Mouse (Mus musculus) megakaryocyte, embryonic 14.5 days (primary cell): Measurements from ENCODE around the gene Npvf. TPM values are rescaled to one million over a fixed set of nuclear protein-coding genes. Genes with fewer than 3 reads are reported as not detected.

Experiments
- H3K27me3 ChIP-seq: replicated peaks from 2 replicates; pipeline ENCODE3; 2012; ENCODE audit warnings: inconsistent platforms
- H3K36me3 ChIP-seq: replicated peaks from 2 replicates; pipeline ENCODE3; 2012; ENCODE audit warnings: low read length, inconsistent platforms, mixed read lengths
- H3K4me1 ChIP-seq: 2 replicates; pipeline ENCODE4 v1.6.1; 2012; ENCODE audit warnings: inconsistent platforms
- H3K4me3 ChIP-seq: replicated peaks from 2 replicates; pipeline ENCODE3; 2012; ENCODE audit warnings: moderate library complexity, mild to moderate bottlenecking, inconsistent platforms
- H3K9me3 ChIP-seq: 2 replicates; pipeline ENCODE4 v1.6.1; 2012; ENCODE audit warnings: inconsistent platforms
- FLI1 ChIP-seq: IDR thresholded peaks from 2 replicates; pipeline ENCODE4 v1.6.1; 2012; ENCODE audit warnings: low read length, inconsistent platforms, mixed read lengths
- GATA1 ChIP-seq: IDR thresholded peaks from 3 replicates; pipeline ENCODE4 v1.6.1; 2012; ENCODE audit warnings: mixed read lengths, low read length, inconsistent platforms, borderline replicate concordance
- polyA plus RNA-seq: library from polyadenylated mRNA; stranded (reverse); fragments of >175 nt; gene quantifications from 2 replicates; pipeline ENCODE4 v1.2.3, GENCODE M21; 2012; ENCODE audit warnings: low replicate concordance; ENCODE audit not compliant: insufficient read depth

The Npvf gene
- polyA plus RNA-seq, 1 experiment: not detected

GRCm38 (mm10) chr6:50665020-50665419, 10.8 kb upstream of the Npvf start:
- Histone ChIP-seq H3K9me3 (no peaks in the 10 kb centered on the region), H3K27me3 (peaks cover 8% of the 10 kb centered on the region), H3K4me3 (no peak overlapping the region), H3K4me1 (no peaks in the 10 kb centered on the region), H3K36me3 (no peaks in the 10 kb centered on the region)
- no peak for TF ChIP-seq FLI1
- TF ChIP-seq GATA1: no peak

DNA sequence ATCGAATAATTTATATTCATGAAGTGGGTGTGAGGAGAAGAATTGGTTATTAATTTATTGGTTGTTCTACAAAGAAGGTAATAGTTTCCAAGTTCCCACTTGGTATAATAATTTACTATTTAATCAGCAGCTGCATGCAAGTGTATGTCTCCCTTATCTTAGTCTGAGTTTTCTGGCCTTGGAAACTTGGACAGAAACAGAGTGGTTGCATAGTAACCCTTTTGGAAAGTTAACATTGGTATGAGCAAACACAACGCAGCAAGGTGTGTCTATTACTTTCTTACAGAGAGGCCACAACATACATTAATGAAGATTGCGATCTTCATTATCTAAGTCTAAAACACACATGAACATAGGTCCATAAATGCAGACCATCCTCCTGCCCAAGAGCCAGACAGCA, 10.0 kb upstream of the Npvf start:
- H3K27me3 ChIP-seq: peaks cover 6% of the 10 kb centered on the region
- no peaks in the 10 kb centered on the region for H3K36me3 ChIP-seq
- TF ChIP-seq FLI1 (no peak), GATA1 (no peak)
- no peaks in the 10 kb centered on the region for H3K9me3 ChIP-seq
- H3K4me1 ChIP-seq: no peaks in the 10 kb centered on the region
- no peak overlapping the region for H3K4me3 ChIP-seq

- no peaks in the 10 kb centered on the region for H3K36me3 ChIP-seq
- no peaks in the 10 kb centered on the region for H3K4me1 ChIP-seq
- peaks cover 6% of the 10 kb centered on the region for H3K27me3 ChIP-seq
- H3K9me3 ChIP-seq: no peaks in the 10 kb centered on the region
- no peak for TF ChIP-seq GATA1
- TF ChIP-seq FLI1: no peak
- no peak overlapping the region for H3K4me3 ChIP-seq
Measured at GRCm38 (mm10) chr6:50662925-50663583, 8.8 kb upstream of the Npvf start.

GRCm38 (mm10) chr6:50661729-50662128, 7.5 kb upstream of the Npvf start:
- Histone ChIP-seq H3K36me3 (no peaks in the 10 kb centered on the region), H3K9me3 (no peaks in the 10 kb centered on the region), H3K4me3 (no peak overlapping the region), H3K27me3 (peaks cover 6% of the 10 kb centered on the region), H3K4me1 (no peaks in the 10 kb centered on the region)
- TF ChIP-seq GATA1 (no peak), FLI1 (no peak)

GRCm38 (mm10) chr6:50658466-50658865, 4.2 kb upstream of the Npvf start:
- TF ChIP-seq FLI1 (no peak), GATA1 (no peak)
- Histone ChIP-seq H3K9me3 (no peaks in the 10 kb centered on the region), H3K27me3 (peaks cover 5% of the 10 kb centered on the region)

DNA sequence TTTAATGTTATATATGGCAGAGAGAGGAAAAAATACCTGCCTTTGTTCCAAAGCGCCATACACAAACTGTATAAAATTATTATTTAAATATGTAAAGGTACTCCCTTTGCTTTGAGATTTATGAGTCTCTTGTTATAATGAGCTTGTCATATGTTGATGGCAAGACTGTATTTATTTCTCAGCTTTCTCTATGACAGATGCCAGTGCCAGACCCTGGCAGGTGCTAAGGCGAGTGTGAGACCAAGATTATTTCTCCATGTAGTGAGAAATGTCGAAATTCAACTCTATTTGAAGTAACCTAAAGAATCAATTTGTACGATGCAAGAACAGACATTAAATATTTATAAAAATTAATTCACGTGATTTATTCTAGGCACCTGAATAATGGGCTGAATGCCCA, 3.8 kb upstream of the Npvf start:
- H3K27me3 ChIP-seq: peaks cover 3% of the 10 kb centered on the region
- H3K9me3 ChIP-seq: no peaks in the 10 kb centered on the region
- H3K4me3 ChIP-seq: no peak overlapping the region
- H3K4me1 ChIP-seq: no peaks in the 10 kb centered on the region
- no peaks in the 10 kb centered on the region for H3K36me3 ChIP-seq
- no peak for TF ChIP-seq FLI1
- no peak for TF ChIP-seq GATA1

More at GRCm38 (mm10) chr6:50658466-50658865, 4.2 kb upstream of the Npvf start:
- no peaks in the 10 kb centered on the region for H3K36me3 ChIP-seq
- no peaks in the 10 kb centered on the region for H3K4me1 ChIP-seq
- H3K4me3 ChIP-seq: no peak overlapping the region

- H3K27me3 ChIP-seq: no peaks in the 10 kb centered on the region
- no peak for TF ChIP-seq GATA1
- no peak for TF ChIP-seq FLI1
- H3K9me3 ChIP-seq: no peaks in the 10 kb centered on the region
- H3K36me3 ChIP-seq: no peaks in the 10 kb centered on the region
- no peak overlapping the region for H3K4me3 ChIP-seq
- no peaks in the 10 kb centered on the region for H3K4me1 ChIP-seq
Measured at GRCm38 (mm10) chr6:50656426-50656825, 2.2 kb upstream of the Npvf start.

- H3K4me3 ChIP-seq: no peak overlapping the region
- no peaks in the 10 kb centered on the region for H3K36me3 ChIP-seq
- TF ChIP-seq GATA1 (no peak), FLI1 (no peak)
- H3K4me1 ChIP-seq: no peaks in the 10 kb centered on the region
- no peaks in the 10 kb centered on the region for H3K9me3 ChIP-seq
- H3K27me3 ChIP-seq: no peaks in the 10 kb centered on the region
Measured at GRCm38 (mm10) chr6:50655925-50656324, 1.7 kb upstream of the Npvf start.

DNA sequence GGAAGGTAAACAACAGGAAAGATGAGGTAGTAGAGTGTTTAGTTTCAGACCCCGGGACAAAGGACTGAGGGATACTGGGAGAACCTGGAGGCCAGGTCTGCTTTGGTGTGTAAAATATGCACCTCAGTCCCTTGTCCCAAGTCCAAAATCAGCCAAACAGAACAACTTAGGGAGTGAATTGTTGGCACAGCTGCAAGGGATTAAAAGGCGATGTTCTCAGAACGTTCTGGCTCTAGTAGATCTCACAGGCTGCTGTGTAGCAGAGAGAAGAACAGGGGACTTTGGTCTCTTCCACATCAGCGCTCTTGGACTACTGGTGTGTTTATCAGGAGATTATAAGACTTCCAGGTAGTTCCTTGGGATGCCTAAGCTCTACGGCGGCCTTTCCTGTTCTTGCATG, 6.6 kb downstream of the Npvf start:
- TF ChIP-seq GATA1: no peak
- Histone ChIP-seq H3K4me3 (no peak overlapping the region), H3K4me1 (no peaks in the 10 kb centered on the region), H3K27me3 (peaks cover 2% of the 10 kb centered on the region), H3K36me3 (no peaks in the 10 kb centered on the region), H3K9me3 (no peaks in the 10 kb centered on the region)

DNA sequence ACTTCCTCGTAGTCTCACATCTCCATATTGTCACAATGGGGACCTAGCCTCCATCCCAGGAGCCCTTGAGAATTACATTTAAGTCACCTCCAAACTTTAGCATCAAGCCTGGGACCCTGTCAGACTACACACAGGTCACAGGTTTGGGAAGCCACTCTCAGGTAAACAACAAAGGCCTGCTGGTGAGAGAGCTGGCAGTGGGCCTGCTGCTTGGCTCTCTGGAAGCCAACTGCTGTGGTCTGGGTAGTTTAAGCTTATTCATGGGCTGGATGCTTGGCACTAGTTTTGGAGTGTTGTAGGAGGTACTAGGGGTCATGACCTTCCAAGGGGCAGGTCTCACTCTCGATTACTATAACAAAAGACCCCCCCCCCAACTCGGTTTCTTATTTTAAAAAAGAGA, 7.6 kb downstream of the Npvf start:
- H3K4me1 ChIP-seq: no peaks in the 10 kb centered on the region
- H3K27me3 ChIP-seq: peaks cover 2% of the 10 kb centered on the region
- H3K4me3 ChIP-seq: no peak overlapping the region
- H3K36me3 ChIP-seq: no peaks in the 10 kb centered on the region
- H3K9me3 ChIP-seq: no peaks in the 10 kb centered on the region
- no peak for TF ChIP-seq GATA1
- TF ChIP-seq FLI1: no peak

DNA sequence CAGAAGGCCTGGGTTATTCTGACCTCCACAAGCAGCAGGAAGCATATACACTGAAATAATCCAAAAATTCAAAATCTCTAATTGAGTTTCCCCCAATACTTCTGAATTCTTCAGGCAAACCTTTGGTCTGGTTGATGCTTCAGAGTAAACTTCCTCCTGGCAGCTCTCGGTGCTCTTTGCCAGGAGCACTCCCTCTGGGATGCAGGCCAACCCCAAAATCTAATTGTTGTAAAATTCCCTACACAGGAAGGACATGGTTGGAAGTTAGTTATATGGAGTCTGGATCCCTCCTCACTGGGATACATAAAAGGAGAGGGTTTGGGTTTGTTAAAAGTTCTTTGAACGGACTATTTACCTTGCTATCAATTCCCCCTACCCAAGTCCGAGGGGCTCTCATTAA, 9.5 kb downstream of the Npvf start:
- Histone ChIP-seq H3K36me3 (no peaks in the 10 kb centered on the region), H3K4me1 (no peaks in the 10 kb centered on the region), H3K27me3 (peaks cover 2% of the 10 kb centered on the region), H3K4me3 (no peak overlapping the region), H3K9me3 (no peaks in the 10 kb centered on the region)
- TF ChIP-seq GATA1: no peak
- no peak for TF ChIP-seq FLI1
